Mouse (Mus musculus) liver, adult 2 months (tissue): ENCODE measurements around the gene Galt.

Experiments
- CTCF ChIP-seq: fragments of 200-500 bp; IDR thresholded peaks from 2 replicates; pipeline ENCODE4 v1.5.1; 2011; ENCODE audit warnings: low read depth, low read length, control low read depth
- POLR2A ChIP-seq: fragments of 200-500 bp; IDR thresholded peaks from 2 replicates; pipeline ENCODE4 v1.6.1; 2011; ENCODE audit warnings: low read length, control low read depth; ENCODE audit not compliant: insufficient read depth; ENCODE audit errors: extremely low read depth

- TF ChIP-seq CTCF (no peak), POLR2A (no peak)
Observed at GRCm38 (mm10) chr4:41716834-41717233, 38.2 kb upstream of the Galt start.
